Comparison of ENCODE assay signal across 13 mouse cellular contexts in the genomic region with DNA sequence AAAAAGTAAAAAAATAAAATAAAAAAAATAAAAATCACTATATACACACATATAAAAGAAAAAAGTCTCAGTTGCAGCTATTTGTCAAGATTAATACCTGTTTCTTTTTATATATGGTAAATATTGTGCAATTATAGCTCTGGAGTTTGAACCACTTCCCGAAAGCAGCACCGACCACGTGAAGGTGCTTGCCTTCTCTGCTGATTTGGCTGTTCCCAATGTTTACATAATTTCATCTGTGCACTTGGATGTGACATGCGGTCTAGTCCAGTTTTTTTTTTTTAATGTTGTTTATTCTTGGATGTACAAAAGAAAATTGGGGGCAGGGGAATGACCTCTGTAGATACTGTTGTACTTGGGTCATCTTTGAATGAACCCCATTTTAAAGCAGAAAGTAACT. TPM values are rescaled to one million over a fixed set of nuclear protein-coding genes. Genes with fewer than 3 reads are reported as not detected.
DNase-seq lines count a peak whose midpoint lies in the region; ATAC-seq and TF ChIP-seq lines count a peak whose summit lies in the region.
"Had no signal": no experiment of that assay in that cellular context is flagged by ENCODE, and none has a peak within 500 bp of the region (broad histone marks: within the 10 kb centered on the region; RNA-seq: fewer than 3 reads in every experiment).

No protein-coding gene starts in this region.

- H3K4me2 ChIP-seq in lung, embryonic 14.5 days, result peak overlapping the region; percentile 94
- peak overlapping the region; percentile 75; the same call in 1 of the 2 replicates for H3K4me2 ChIP-seq in intestine, embryonic 16.5 days (ENCODE audit: low read depth, low read length)
- peak overlapping the region; percentile 81 for H3K4me2 ChIP-seq in neural tube, embryonic 12.5 days (replicated peaks)

- no peak for TF ChIP-seq POLR2A in cerebellum, adult 2 months (IDR thresholded peaks at IDR 0.05; ENCODE audit: borderline replicate concordance, insufficient read depth, low read length)

- peaks cover 5% of the 10 kb centered on the region for H3K4me1 ChIP-seq in cerebellum, adult 2 months (ENCODE audit: control insufficient read depth, insufficient read depth, low read length)
- H3K4me1 ChIP-seq in lung, embryonic 14.5 days (ENCODE audit: insufficient read depth), result no peaks in the 10 kb centered on the region; the same call in 1 of the 2 replicates
- H3K4me1 ChIP-seq in intestine, embryonic 16.5 days (ENCODE audit: control insufficient read depth, insufficient read depth, low read length), result peaks cover 33% of the 10 kb centered on the region
- H3K4me1 ChIP-seq in neural tube, embryonic 12.5 days, result peaks cover 54% of the 10 kb centered on the region

- 32% methylated on average over 4 of the region's 4 CpGs for WGBS in cerebellum, adult 2 months
- 15% methylated on average over 4 of the region's 4 CpGs for WGBS in lung, embryonic 14.5 days
- 41% methylated on average over 4 of the region's 4 CpGs for WGBS in intestine, embryonic 16.5 days
- 51% methylated on average over 4 of the region's 4 CpGs for WGBS in neural tube, embryonic 12.5 days

- ATAC-seq in lung, embryonic 14.5 days (ENCODE audit: insufficient read depth), result no peak
- no peak for ATAC-seq in intestine, embryonic 16.5 days
- ATAC-seq in neural tube, embryonic 12.5 days (ENCODE audit: low FRiP score, low read depth), result no peak
- ATAC-seq in megakaryocyte progenitor cell, adult 5-6 weeks (replicated peaks; ENCODE audit: poor library complexity), result no peak

- no peak overlapping the region for H3K9ac ChIP-seq in lung, embryonic 14.5 days
- no peak overlapping the region for H3K9ac ChIP-seq in intestine, embryonic 16.5 days (ENCODE audit: low read depth, low read length)
- 0 out of 2 replicates have a peak overlapping the region, but pooled peaks have one; percentile 40 for H3K9ac ChIP-seq in neural tube, embryonic 12.5 days

- no peaks in the 10 kb centered on the region for H3K27me3 ChIP-seq in cerebellum, adult 2 months (ENCODE audit: control insufficient read depth, insufficient read depth, low read length)
- peaks cover 20% of the 10 kb centered on the region for H3K27me3 ChIP-seq in lung, embryonic 14.5 days (ENCODE audit: insufficient read depth, low read length)
- no peaks in the 10 kb centered on the region for H3K27me3 ChIP-seq in intestine, embryonic 16.5 days (replicated peaks; ENCODE audit: control insufficient read depth, insufficient read depth, low read length)
- H3K27me3 ChIP-seq in neural tube, embryonic 12.5 days (replicated peaks), result peaks cover 1% of the 10 kb centered on the region; the same call in 1 of the 2 replicates

- no peak overlapping the region for H3K27ac ChIP-seq in cerebellum, adult 2 months (ENCODE audit: insufficient read depth, low read length)
- H3K27ac ChIP-seq in lung, embryonic 14.5 days (ENCODE audit: low read depth), result no peak overlapping the region
- H3K27ac ChIP-seq in intestine, embryonic 16.5 days (ENCODE audit: low read length), result no peak overlapping the region
- no peak overlapping the region for H3K27ac ChIP-seq in neural tube, embryonic 12.5 days

- no peak for DNase-seq in cerebellum, adult 2 months
- DNase-seq in cerebellum, postnatal 25 days, result no peak
- DNase-seq in lung, embryonic 14.5 days, result peak; percentile 31
- no peak for DNase-seq in lung, postnatal 4 days
- no peak for DNase-seq in adrenal gland, adult (ENCODE audit: inconsistent age in 2 of 2, low spot score in 1 of 2)
- DNase-seq: cerebellum, adult 9-11 months; gastrocnemius, postnatal 10 days; kidney, postnatal 4 days; right cerebral cortex, adult 18-20 months had no signal

- TF ChIP-seq CTCF in cerebellum, adult 2 months (IDR thresholded peaks at IDR 0.05; ENCODE audit: borderline replicate concordance, insufficient read depth, low read depth, low read length), result no peak
- TF ChIP-seq CTCF in lung, embryonic 14.5 days (IDR thresholded peaks at IDR 0.05; ENCODE audit: low read depth), result no peak

- H3K36me3 ChIP-seq in lung, embryonic 14.5 days (ENCODE audit: insufficient read depth), result no peaks in the 10 kb centered on the region
- no peaks in the 10 kb centered on the region for H3K36me3 ChIP-seq in intestine, embryonic 16.5 days (ENCODE audit: control insufficient read depth, insufficient read depth, low read length)
- H3K36me3 ChIP-seq in neural tube, embryonic 12.5 days, result peaks cover 5% of the 10 kb centered on the region; the same call in 1 of the 2 replicates

- no peaks in the 10 kb centered on the region for H3K9me3 ChIP-seq in lung, embryonic 14.5 days (ENCODE audit: low read depth, low read length)
- H3K9me3 ChIP-seq in intestine, embryonic 16.5 days (ENCODE audit: control insufficient read depth, low read length), result no peaks in the 10 kb centered on the region
- no peaks in the 10 kb centered on the region for H3K9me3 ChIP-seq in neural tube, embryonic 12.5 days

- peak overlapping the region; percentile 27 for H3K4me3 ChIP-seq in cerebellum, adult 2 months (replicated peaks; ENCODE audit: insufficient read depth, low read depth, low read length)
- H3K4me3 ChIP-seq in lung, embryonic 14.5 days (ENCODE audit: low read depth, low read length), result no peak overlapping the region
- H3K4me3 ChIP-seq in intestine, embryonic 16.5 days (ENCODE audit: low read length), result no peak overlapping the region
- H3K4me3 ChIP-seq in neural tube, embryonic 12.5 days, result no peak overlapping the region; the same call in 1 of the 2 replicates
- H3K4me3 ChIP-seq: myocyte had no signal

RNA-seq across cellular contexts. Expression of a gene that starts 3.0 kb away (rescaled TPM):
- polyA plus RNA-seq in cerebellum, adult 2 months (2012; rRNA removed), result 99.0 and 109 TPM in 2 replicates
- 2.6 and 3.2 TPM in 2 replicates for polyA plus RNA-seq in lung, embryonic 14.5 days (2014; fragmentation: Nextera tagmentation; extraction: Ambion mirVana)
- 3.5 and 3.6 TPM in 2 replicates for polyA plus RNA-seq in intestine, embryonic 16.5 days (2015; fragmentation: Nextera tagmentation; extraction: Ambion mirVana)
- polyA plus RNA-seq in neural tube, embryonic 12.5 days (2016; fragmentation: Nextera tagmentation; extraction: Ambion mirVana), result 9.2 and 11.7 TPM in 2 replicates
- 0.02 TPM in 1 of 2 replicates, not detected in the other for total RNA-seq in megakaryocyte progenitor cell, adult 5-6 weeks (2015)
- total RNA-seq in megakaryocyte progenitor cell, adult 5-6 weeks (2017), result 0.03 TPM in 1 of 2 replicates, not detected in the other

RNA-seq across cellular contexts. Expression of a gene that starts 22.6 kb away (rescaled TPM):
- 40.9 and 45.3 TPM in 2 replicates for polyA plus RNA-seq in cerebellum, adult 2 months (2012; rRNA removed)
- 16.1 and 18.0 TPM in 2 replicates for polyA plus RNA-seq in lung, embryonic 14.5 days (2014; fragmentation: Nextera tagmentation; extraction: Ambion mirVana)
- polyA plus RNA-seq in intestine, embryonic 16.5 days (2015; fragmentation: Nextera tagmentation; extraction: Ambion mirVana), result 32.7 and 35.3 TPM in 2 replicates
- polyA plus RNA-seq in neural tube, embryonic 12.5 days (2016; fragmentation: Nextera tagmentation; extraction: Ambion mirVana), result 15.6 and 15.8 TPM in 2 replicates
- total RNA-seq in megakaryocyte progenitor cell, adult 5-6 weeks (2015), result 4.5 and 6.1 TPM in 2 replicates
- total RNA-seq in megakaryocyte progenitor cell, adult 5-6 weeks (2017), result 4.7 and 6.4 TPM in 2 replicates
